Mouse (Mus musculus) MEL (cell line): ENCODE measurements around the gene Upk1b. TPM values are rescaled to one million over a fixed set of nuclear protein-coding genes. Genes with fewer than 3 reads are reported as not detected.

Experiments
- DNase-seq: peaks from one replicate; pipeline ENCODE4 v3.0.0; 2011; ENCODE audit warnings: low read depth, low spot score
- H3K27ac ChIP-seq: 2 replicates; pipeline ENCODE4 v1.5.1; 2012; ENCODE audit warnings: low read depth, mild to moderate bottlenecking, control low read depth, low read length, moderate library complexity; ENCODE audit not compliant: control insufficient read depth
- H3K27me3 ChIP-seq, 2 experiments: fragments of 150-350 bp in 1 of 2; sonication (generic) in 1 of 2; 2 replicates each; pipeline ENCODE4 v1.6.1; 2012; ENCODE audit warnings: low read length in 2 of 2, mild to moderate bottlenecking in 2 of 2, improper control_type of control experiment in 1 of 2, moderate library complexity in 1 of 2; ENCODE audit not compliant: insufficient read depth in 2 of 2, control insufficient read depth in 1 of 2
- H3K36me3 ChIP-seq, 2 experiments: 2 replicates each; pipeline ENCODE4 v1.6.1; 2012 to 2014; ENCODE audit warnings: low read length in 2 of 2, improper control_type of control experiment in 1 of 2, inconsistent platforms in 1 of 2, mild to moderate bottlenecking in 1 of 2; ENCODE audit not compliant: insufficient read depth in 2 of 2, control insufficient read depth in 1 of 2
- H3K4me1 ChIP-seq, 2 experiments: fragments of 150-350 bp in 1 of 2; sonication (generic) in 1 of 2; 2 replicates each; pipeline ENCODE4 v1.6.1; 2012; ENCODE audit warnings: low read length in 2 of 2, improper control_type of control experiment in 1 of 2, mild to moderate bottlenecking in 1 of 2; ENCODE audit not compliant: insufficient read depth in 2 of 2, control insufficient read depth in 1 of 2
- H3K4me3 ChIP-seq, 2 experiments: fragments of 150-350 bp in 1 of 2; sonication (generic) in 1 of 2; 2 replicates each; pipeline ENCODE4 v1.5.1; 2012; ENCODE audit warnings: low read depth in 2 of 2, low read length in 2 of 2, mild to moderate bottlenecking in 2 of 2, moderate library complexity in 2 of 2, control low read depth in 1 of 2, improper control_type of control experiment in 1 of 2; ENCODE audit not compliant: control insufficient read depth in 1 of 2, insufficient read depth in 1 of 2
- H3K79me2 ChIP-seq: 2 replicates; pipeline ENCODE4 v1.6.1; 2012; ENCODE audit warnings: mild to moderate bottlenecking, low read length, moderate library complexity; ENCODE audit not compliant: control insufficient read depth, poor library complexity, insufficient read depth
- H3K9ac ChIP-seq: 2 replicates; pipeline ENCODE4 v1.6.1; 2012; ENCODE audit warnings: low read depth, mild to moderate bottlenecking, control low read depth, low read length, moderate library complexity; ENCODE audit not compliant: control insufficient read depth, poor library complexity, severe bottlenecking
- H3K9me3 ChIP-seq: fragments of 150-350 bp; sonication (generic); replicated peaks from 2 replicates; pipeline ENCODE4 v1.6.1; 2012; ENCODE audit warnings: mild to moderate bottlenecking, low read length, improper control_type of control experiment, moderate library complexity; ENCODE audit not compliant: insufficient read depth
- BHLHE40 ChIP-seq: IDR thresholded peaks from 2 replicates; pipeline ENCODE4 v1.6.1; 2012; ENCODE audit warnings: low read depth, mild to moderate bottlenecking, inconsistent platforms, low read length, improper control_type of control experiment, borderline replicate concordance
- CHD1 ChIP-seq: IDR thresholded peaks from 2 replicates; pipeline ENCODE4 v1.6.1; 2012; ENCODE audit warnings: low read depth, mild to moderate bottlenecking, inconsistent platforms, low read length, improper control_type of control experiment
- CHD2 ChIP-seq: IDR thresholded peaks from 2 replicates; pipeline ENCODE4 v1.6.1; 2011; ENCODE audit warnings: low read length, improper control_type of control experiment
- CTCF ChIP-seq, 3 experiments: IDR thresholded peaks in 2 of 3; conservative IDR thresholded peaks in 1 of 3; 2 replicates each; pipeline ENCODE4 v1.5.1; 2011 to 2012; ENCODE audit warnings: low read length in 3 of 3, low read depth in 2 of 3, mild to moderate bottlenecking in 2 of 3, improper control_type of control experiment in 1 of 3, inconsistent platforms in 1 of 3, mixed read lengths in 1 of 3, moderate library complexity in 1 of 3; ENCODE audit not compliant: control insufficient read depth in 1 of 3, insufficient read depth in 1 of 3, poor library complexity in 1 of 3, severe bottlenecking in 1 of 3
- E2F4 ChIP-seq: IDR thresholded peaks from 2 replicates; pipeline ENCODE4 v1.6.1; 2011; ENCODE audit warnings: low read depth, low read length, improper control_type of control experiment, borderline replicate concordance
- ELF1 ChIP-seq: IDR thresholded peaks from 2 replicates; pipeline ENCODE4 v1.6.1; 2014; ENCODE audit warnings: low read depth, mild to moderate bottlenecking, inconsistent platforms, low read length, improper control_type of control experiment, moderate library complexity
- EP300 ChIP-seq, 2 experiments: IDR thresholded peaks; 2 replicates each; pipeline ENCODE4 v1.6.1; 2011; ENCODE audit warnings: improper control_type of control experiment in 2 of 2, low read length in 2 of 2, low read depth in 1 of 2, mild to moderate bottlenecking in 1 of 2
- GABPA ChIP-seq: IDR thresholded peaks from 2 replicates; pipeline ENCODE4 v1.6.1; 2012; ENCODE audit warnings: low read depth, mild to moderate bottlenecking, inconsistent platforms, low read length, improper control_type of control experiment, moderate library complexity
- GATA1 ChIP-seq: IDR thresholded peaks from 2 replicates; pipeline ENCODE4 v1.6.1; 2011; ENCODE audit warnings: low read depth, low read length, improper control_type of control experiment
- HCFC1 ChIP-seq: IDR thresholded peaks from 2 replicates; pipeline ENCODE4 v1.6.1; 2012; ENCODE audit warnings: low read depth, mild to moderate bottlenecking, inconsistent platforms, low read length, improper control_type of control experiment, moderate library complexity
- KAT2A ChIP-seq: conservative IDR thresholded peaks from 2 replicates; pipeline ENCODE4 v1.6.1; 2012; ENCODE audit warnings: low read depth, low read length, improper control_type of control experiment, inconsistent platforms
- MAX ChIP-seq: IDR thresholded peaks from 2 replicates; pipeline ENCODE4 v1.6.1; 2011; ENCODE audit warnings: low read length, improper control_type of control experiment
- MAZ ChIP-seq: IDR thresholded peaks from 2 replicates; pipeline ENCODE4 v1.6.1; 2012; ENCODE audit warnings: low read depth, mild to moderate bottlenecking, inconsistent platforms, low read length, improper control_type of control experiment
- MEF2A ChIP-seq: IDR thresholded peaks from 2 replicates; pipeline ENCODE4 v1.6.1; 2014; ENCODE audit warnings: low read depth, mild to moderate bottlenecking, inconsistent platforms, low read length, improper control_type of control experiment; ENCODE audit not compliant: poor library complexity, insufficient replicate concordance, severe bottlenecking; ENCODE audit errors: extremely low read depth
- MXI1 ChIP-seq: IDR thresholded peaks from 2 replicates; pipeline ENCODE4 v1.6.1; 2011; ENCODE audit warnings: mild to moderate bottlenecking, low read depth, low read length, improper control_type of control experiment
- MYB ChIP-seq: IDR thresholded peaks from 2 replicates; pipeline ENCODE4 v1.6.1; 2011; ENCODE audit warnings: mild to moderate bottlenecking, low read depth, low read length, improper control_type of control experiment
- NELFE ChIP-seq: IDR thresholded peaks from 2 replicates; pipeline ENCODE4 v1.6.1; 2011; ENCODE audit warnings: low read depth, low read length, improper control_type of control experiment
- POLR2A ChIP-seq, 2 experiments: IDR thresholded peaks; 2 replicates each; pipeline ENCODE4 v1.6.1; 2011 to 2012; ENCODE audit warnings: low read length in 2 of 2, mild to moderate bottlenecking in 2 of 2, control low read depth in 1 of 2, improper control_type of control experiment in 1 of 2, low read depth in 1 of 2, moderate library complexity in 1 of 2; ENCODE audit not compliant: control insufficient read depth in 1 of 2, insufficient read depth in 1 of 2, poor library complexity in 1 of 2
- POLR2AphosphoS5 ChIP-seq: IDR thresholded peaks from 2 replicates; pipeline ENCODE4 v1.6.1; 2012; ENCODE audit warnings: low read depth, borderline replicate concordance, mild to moderate bottlenecking, inconsistent platforms, low read length, moderate library complexity, mixed read lengths
- RAD21 ChIP-seq: IDR thresholded peaks from 2 replicates; pipeline ENCODE4 v1.6.1; 2011; ENCODE audit warnings: mild to moderate bottlenecking, low read depth, low read length, improper control_type of control experiment
- RCOR1 ChIP-seq: IDR thresholded peaks from 2 replicates; pipeline ENCODE4 v1.6.1; 2012; ENCODE audit warnings: low read depth, mild to moderate bottlenecking, inconsistent platforms, low read length, improper control_type of control experiment
- SMC3 ChIP-seq: IDR thresholded peaks from 2 replicates; pipeline ENCODE4 v1.6.1; 2011; ENCODE audit warnings: low read depth, low read length, improper control_type of control experiment
- TAL1 ChIP-seq: IDR thresholded peaks from 2 replicates; pipeline ENCODE4 v1.6.1; 2012; ENCODE audit warnings: mild to moderate bottlenecking, inconsistent platforms, low read length, moderate library complexity, mixed read lengths
- TBP ChIP-seq: IDR thresholded peaks from 2 replicates; pipeline ENCODE4 v1.8.0; 2011; ENCODE audit warnings: low read depth, low read length, improper control_type of control experiment
- TCF12 ChIP-seq: IDR thresholded peaks from 2 replicates; pipeline ENCODE4 v1.6.1; 2014; ENCODE audit warnings: low read depth, mild to moderate bottlenecking, inconsistent platforms, low read length, improper control_type of control experiment, moderate library complexity
- UBTF ChIP-seq: IDR thresholded peaks from 2 replicates; pipeline ENCODE4 v1.6.1; 2012; ENCODE audit warnings: low read depth, mild to moderate bottlenecking, inconsistent platforms, low read length, improper control_type of control experiment, moderate library complexity, borderline replicate concordance; ENCODE audit not compliant: insufficient read depth
- USF2 ChIP-seq, 2 experiments: IDR thresholded peaks; 2 replicates each; pipeline ENCODE4 v1.6.1; 2011 to 2012; ENCODE audit warnings: improper control_type of control experiment in 2 of 2, low read length in 2 of 2, borderline replicate concordance in 1 of 2, inconsistent platforms in 1 of 2, low read depth in 1 of 2, mild to moderate bottlenecking in 1 of 2; ENCODE audit not compliant: insufficient read depth in 1 of 2
- ZC3H11A ChIP-seq: IDR thresholded peaks from 2 replicates; pipeline ENCODE4 v1.6.1; 2012; ENCODE audit warnings: low read depth, mild to moderate bottlenecking, inconsistent platforms, low read length, improper control_type of control experiment
- ZMIZ1 ChIP-seq: IDR thresholded peaks from 2 replicates; pipeline ENCODE4 v1.6.1; 2012; ENCODE audit warnings: low read depth, mild to moderate bottlenecking, inconsistent platforms, low read length, improper control_type of control experiment, moderate library complexity
- ZNF384 ChIP-seq: IDR thresholded peaks from 2 replicates; pipeline ENCODE4 v1.6.1; 2012; ENCODE audit warnings: low read depth, mild to moderate bottlenecking, inconsistent platforms, low read length, improper control_type of control experiment
- polyA plus RNA-seq, 2 experiments: library from polyadenylated mRNA; stranded (reverse) in 1 of 2; unstranded in 1 of 2; fragments of >175 nt in 1 of 2; fragments of >200 nt in 1 of 2; gene quantifications; 2 replicates each; pipeline versions ENCODE4 v1.2.1 to v1.2.4; 2012; ENCODE audit warnings: low replicate concordance in 2 of 2, low read depth in 1 of 2; ENCODE audit not compliant: insufficient read length in 2 of 2, insufficient read depth in 1 of 2, missing spikeins in 1 of 2
- total RNA-seq: library from RNA; depleted of rRNA; stranded (reverse); fragments of 300-350 nt; gene quantifications from 2 replicates; pipeline ENCODE4 v1.2.3, GENCODE M21; 2012

The Upk1b gene
- total and polyA plus RNA-seq, 3 experiments = not detected

GRCm38 (mm10) chr16:38741204-38741903 lies 58.8 kb downstream of the Upk1b start:
- H3K4me3 ChIP-seq = no peak overlapping the region

GRCm38 (mm10) chr16:38730921-38731320 lies 69.2 kb downstream of the Upk1b start:
- Histone ChIP-seq H3K9me3 (no peaks in the 10 kb centered on the region), H3K36me3 (no peaks in the 10 kb centered on the region), H3K4me1 (no peaks in the 10 kb centered on the region), H3K9ac (no peak overlapping the region), H3K79me2 (no peaks in the 10 kb centered on the region), H3K4me3 (no peak overlapping the region), H3K27me3 (peaks cover 0 to 1% of the 10 kb centered on the region in 2 experiments; a peak in 1 of 4 replicates), H3K27ac (no peak overlapping the region)
- TF ChIP-seq CTCF (IDR thresholded peaks at IDR 0.05 in 2 of 3, conservative IDR thresholded peaks at IDR 0.05 in 1 of 3; ENCODE audit: control insufficient read depth in 1 of 3, insufficient read depth in 1 of 3, low read depth in 2 of 3, low read length in 3 of 3, poor library complexity in 1 of 3, severe bottlenecking in 1 of 3) = no peak
- no peak for TF ChIP-seq MXI1
- no peak for TF ChIP-seq RCOR1
- no peak for TF ChIP-seq NELFE
- no peak for TF ChIP-seq ZMIZ1
- TF ChIP-seq CHD2 = no peak
- TF ChIP-seq EP300 (IDR thresholded peaks at IDR 0.05; ENCODE audit: low read depth in 1 of 2, low read length in 2 of 2) = no peak
- TF ChIP-seq MAZ = no peak
- no peak for TF ChIP-seq RAD21
- no peak for TF ChIP-seq E2F4
- no peak for TF ChIP-seq HCFC1
- no peak for TF ChIP-seq ELF1
- no peak for TF ChIP-seq TAL1
- TF ChIP-seq MYB = no peak
- TF ChIP-seq TBP = no peak
- DNase-seq = no peak

More at GRCm38 (mm10) chr16:38741204-38741903, 58.8 kb downstream of the Upk1b start:
- Histone ChIP-seq H3K36me3 (no peaks in the 10 kb centered on the region), H3K79me2 (no peaks in the 10 kb centered on the region), H3K4me1 (no peaks in the 10 kb centered on the region), H3K27ac (no peak overlapping the region), H3K9ac (no peak overlapping the region), H3K9me3 (no peaks in the 10 kb centered on the region), H3K27me3 (no peaks in the 10 kb centered on the region)
- no peak for TF ChIP-seq EP300 (IDR thresholded peaks at IDR 0.05; ENCODE audit: low read depth in 1 of 2, low read length in 2 of 2)
- no peak for TF ChIP-seq KAT2A
- no peak for TF ChIP-seq GABPA
- no peak for TF ChIP-seq BHLHE40
- TF ChIP-seq USF2 (IDR thresholded peaks at IDR 0.05; ENCODE audit: borderline replicate concordance in 1 of 2, insufficient read depth in 1 of 2, low read depth in 1 of 2, low read length in 2 of 2) = no peak
- TF ChIP-seq MEF2A = no peak
- no peak for TF ChIP-seq CHD1
- no peak for TF ChIP-seq MAX
- no peak for TF ChIP-seq NELFE
- no peak for TF ChIP-seq POLR2A (IDR thresholded peaks at IDR 0.05; ENCODE audit: control insufficient read depth in 1 of 2, insufficient read depth in 1 of 2, low read depth in 1 of 2, low read length in 2 of 2, poor library complexity in 1 of 2)
- TF ChIP-seq ZC3H11A = no peak
- no peak for TF ChIP-seq UBTF
- no peak for TF ChIP-seq GATA1
- no peak for TF ChIP-seq ZNF384
- TF ChIP-seq CHD2 = no peak
- TF ChIP-seq TCF12 = no peak
- no peak for TF ChIP-seq SMC3
- no peak for TF ChIP-seq MYB
- no peak for TF ChIP-seq POLR2AphosphoS5
- no peak for DNase-seq
